Mouse (Mus musculus) forebrain, embryonic 12.5 days (tissue): Measurements from ENCODE around the gene Tceanc2. TPM values are rescaled to one million over a fixed set of nuclear protein-coding genes. Genes with fewer than 3 reads are reported as not detected.
A peak's percentile ranks its signal among the peaks of the same experiment; 100 is the strongest.

Source experiments
- ATAC-seq: fragments of 200-750 bp; cut with Nextera tagmentation; 2 replicates; pipeline ENCODE4 v1.8.0; 2017; ENCODE audit warnings: moderate TSS enrichment; ENCODE audit not compliant: low FRiP score
- H3K27ac ChIP-seq: fragments of 300-500 bp; sonication (generic); 2 replicates; pipeline ENCODE4 v1.5.1; 2016; ENCODE audit warnings: mild to moderate bottlenecking
- H3K27me3 ChIP-seq: fragments of 300-500 bp; sonication (generic); 2 replicates; pipeline ENCODE4 v1.6.1; 2016; ENCODE audit warnings: mild to moderate bottlenecking
- H3K36me3 ChIP-seq: fragments of 300-500 bp; sonication (generic); replicated peaks from 2 replicates; pipeline ENCODE4 v1.6.1; 2016; ENCODE audit warnings: mild to moderate bottlenecking
- H3K4me1 ChIP-seq: fragments of 300-500 bp; sonication (generic); 2 replicates; pipeline ENCODE4 v1.6.1; 2016
- H3K4me2 ChIP-seq: fragments of 300-500 bp; sonication (generic); 2 replicates; pipeline ENCODE4 v1.6.1; 2016; ENCODE audit warnings: mild to moderate bottlenecking, moderate library complexity
- H3K4me3 ChIP-seq: fragments of 300-500 bp; sonication (generic); replicated peaks from 2 replicates; pipeline ENCODE4 v1.5.1; 2016; ENCODE audit warnings: mild to moderate bottlenecking
- H3K9ac ChIP-seq: fragments of 300-500 bp; sonication (generic); 2 replicates; pipeline ENCODE4 v1.6.1; 2016; ENCODE audit warnings: mild to moderate bottlenecking
- H3K9me3 ChIP-seq: fragments of 300-500 bp; sonication (generic); 2 replicates; pipeline ENCODE4 v1.6.1; 2016
- WGBS: fragments of 180-500 bp; shearing (Covaris S2); methylation state at CpG from one replicate; pipeline ENCODE4 v1.1.7; 2016; 5-methylcytosine and 5-hydroxymethylcytosine counted together
- polyA plus RNA-seq: library from polyadenylated mRNA; unstranded; fragments of >200 nt; fragmentation: Nextera tagmentation; extraction: Ambion mirVana; gene quantifications from 2 replicates; pipeline ENCODE4 v1.2.1, GENCODE M21; 2016

The Tceanc2 gene
- polyA plus RNA-seq: 22.1 and 26.5 TPM in 2 replicates

GRCm38 (mm10) chr4:107178830-107179490 lies at the start of gene Tceanc2:
TSS of gene Tceanc2 (minus strand) at chr4:107179116.
- H3K4me2 ChIP-seq: peak within 1 kb of the TSS; percentile 73
- peak; percentile 30 for ATAC-seq
- peaks cover 17% of the 10 kb centered on the region for H3K36me3 ChIP-seq
- no peaks in the 10 kb centered on the region for H3K27me3 ChIP-seq
- peaks cover 37% of the 10 kb centered on the region for H3K4me1 ChIP-seq
- H3K27ac ChIP-seq: peak within 1 kb of the TSS; percentile 97
- peak within 1 kb of the TSS; percentile 84 for H3K9ac ChIP-seq
- no peaks in the 10 kb centered on the region for H3K9me3 ChIP-seq
- WGBS: under 1% methylated on average over 47 of the region's 47 CpGs
- peak within 1 kb of the TSS; percentile 94 for H3K4me3 ChIP-seq

DNA sequence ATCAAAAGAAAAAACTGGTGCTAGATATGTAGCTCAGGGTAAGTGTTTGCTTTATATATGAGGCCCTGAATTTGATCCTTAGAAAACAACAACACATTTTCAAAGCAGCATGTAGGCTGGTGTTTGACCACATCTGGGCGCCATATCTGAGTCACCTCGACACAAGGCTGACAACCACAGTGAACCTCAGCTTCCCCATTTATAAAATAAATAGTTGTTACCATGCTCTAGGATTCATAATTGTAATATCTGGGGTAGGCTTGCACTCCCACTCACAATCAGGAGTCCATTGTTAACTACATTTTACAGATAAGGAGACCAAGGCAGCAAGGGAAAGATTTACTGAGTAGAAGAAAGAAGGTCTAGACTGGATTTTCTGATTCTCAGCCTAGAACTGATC lies 47.4 kb upstream of the Tceanc2 start:
- H3K4me2 ChIP-seq: no peak overlapping the region
- no peak for ATAC-seq
- no peak overlapping the region for H3K27ac ChIP-seq
- no peaks in the 10 kb centered on the region for H3K4me1 ChIP-seq
- H3K27me3 ChIP-seq: no peaks in the 10 kb centered on the region
- H3K36me3 ChIP-seq: no peaks in the 10 kb centered on the region; the same call in 1 of the 2 replicates
- no peak overlapping the region for H3K4me3 ChIP-seq
- 90% methylated on average over 2 of the region's 2 CpGs for WGBS
- no peaks in the 10 kb centered on the region for H3K9me3 ChIP-seq
- no peak overlapping the region for H3K9ac ChIP-seq

GRCm38 (mm10) chr4:107223225-107224204 lies 44.6 kb upstream of the Tceanc2 start:
- WGBS: 85% methylated on average over 11 of the region's 11 CpGs
- H3K4me1 ChIP-seq: no peaks in the 10 kb centered on the region
- H3K4me2 ChIP-seq: no peak overlapping the region
- H3K36me3 ChIP-seq: no peaks in the 10 kb centered on the region
- ATAC-seq: no peak
- no peak overlapping the region for H3K4me3 ChIP-seq
- H3K27me3 ChIP-seq: no peaks in the 10 kb centered on the region
- no peak overlapping the region for H3K27ac ChIP-seq
- H3K9ac ChIP-seq: no peak overlapping the region
- H3K9me3 ChIP-seq: no peaks in the 10 kb centered on the region

GRCm38 (mm10) chr4:107221524-107221923 lies 42.6 kb upstream of the Tceanc2 start:
- no peak for ATAC-seq
- Histone ChIP-seq H3K27me3 (no peaks in the 10 kb centered on the region), H3K9ac (no peak overlapping the region), H3K36me3 (no peaks in the 10 kb centered on the region), H3K27ac (no peak overlapping the region), H3K9me3 (no peaks in the 10 kb centered on the region), H3K4me1 (no peaks in the 10 kb centered on the region), H3K4me2 (no peak overlapping the region), H3K4me3 (no peak overlapping the region)
- 91% methylated on average over 5 of the region's 5 CpGs for WGBS

DNA sequence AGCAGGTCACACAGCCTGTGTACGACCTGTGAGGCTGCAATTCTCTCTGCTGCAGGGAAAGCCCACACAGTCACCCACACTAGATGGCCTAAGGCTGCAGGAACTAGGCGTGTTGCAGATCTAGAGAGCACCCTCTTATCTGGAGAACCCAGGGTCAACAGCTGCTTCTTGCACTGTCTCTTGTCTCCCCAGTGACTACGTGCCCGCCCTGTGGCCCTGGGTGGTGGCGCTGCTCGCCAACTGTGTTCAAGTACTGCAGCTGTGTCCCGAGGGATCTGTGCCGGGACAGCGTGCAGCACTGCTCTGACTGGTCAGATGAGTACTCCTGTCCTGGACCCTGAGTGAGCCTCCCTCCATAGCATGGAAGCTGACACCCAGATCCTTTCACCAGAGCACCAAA lies 38.7 kb upstream of the Tceanc2 start:
- Histone ChIP-seq H3K27me3 (no peaks in the 10 kb centered on the region), H3K36me3 (no peaks in the 10 kb centered on the region), H3K4me1 (no peaks in the 10 kb centered on the region), H3K4me3 (no peak overlapping the region), H3K9ac (no peak overlapping the region), H3K9me3 (no peaks in the 10 kb centered on the region), H3K27ac (no peak overlapping the region), H3K4me2 (no peak overlapping the region)
- 88% methylated on average over 9 of the region's 9 CpGs for WGBS
- ATAC-seq: no peak

DNA sequence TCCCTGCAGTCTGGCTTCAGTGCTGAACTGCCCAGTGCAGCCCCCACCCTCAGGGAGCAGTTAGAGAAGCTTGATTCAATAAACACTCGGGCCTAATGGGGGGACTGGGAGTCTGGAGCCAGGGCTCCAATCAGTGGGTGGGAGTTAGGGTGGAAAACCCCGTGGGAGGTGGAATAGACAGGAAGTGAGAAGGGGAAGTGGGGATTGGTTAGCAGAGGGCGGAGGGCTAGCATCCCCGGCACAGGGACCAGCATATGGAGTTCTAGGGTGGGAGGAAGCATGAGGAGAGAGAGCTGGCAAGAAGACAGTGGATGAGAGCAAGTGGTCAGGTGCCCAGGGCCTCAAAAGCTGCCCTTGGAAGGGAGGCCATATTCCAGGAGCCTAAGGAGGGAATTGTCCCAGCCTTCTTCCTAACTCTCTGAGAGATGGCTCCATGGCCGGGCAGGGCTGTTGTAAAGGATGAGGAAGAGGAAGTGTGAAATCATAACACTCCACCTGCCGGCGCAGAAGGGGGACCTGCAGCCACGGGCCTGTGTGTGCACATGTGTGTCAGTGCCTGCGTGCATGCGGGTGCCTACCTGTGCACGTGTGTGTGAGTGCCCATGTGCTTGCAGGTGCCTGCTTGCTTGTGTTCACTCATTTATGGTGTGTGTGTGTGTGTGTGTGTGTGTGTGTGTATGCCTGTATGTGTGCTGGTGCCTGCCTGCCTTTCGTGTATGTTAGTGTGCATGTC lies 34.5 kb upstream of the Tceanc2 start:
- no peak overlapping the region for H3K4me2 ChIP-seq
- 0 out of 2 replicates have a peak, but pooled peaks cover 3% of the 10 kb centered on the region for H3K36me3 ChIP-seq
- WGBS: 84% methylated on average over 12 of the region's 12 CpGs
- no peak overlapping the region for H3K4me3 ChIP-seq
- no peak for ATAC-seq
- no peaks in the 10 kb centered on the region for H3K27me3 ChIP-seq
- H3K9ac ChIP-seq: no peak overlapping the region
- no peaks in the 10 kb centered on the region for H3K9me3 ChIP-seq
- no peak overlapping the region for H3K27ac ChIP-seq
- H3K4me1 ChIP-seq: no peaks in the 10 kb centered on the region

GRCm38 (mm10) chr4:107211936-107212335 lies 33.0 kb upstream of the Tceanc2 start:
- no peak overlapping the region for H3K4me2 ChIP-seq
- peaks cover 6% of the 10 kb centered on the region; the same call in 1 of the 2 replicates for H3K36me3 ChIP-seq
- no peak overlapping the region for H3K27ac ChIP-seq
- WGBS: 80% methylated on average over 5 of the region's 5 CpGs
- no peak overlapping the region for H3K4me3 ChIP-seq
- no peaks in the 10 kb centered on the region for H3K9me3 ChIP-seq
- no peaks in the 10 kb centered on the region for H3K4me1 ChIP-seq
- H3K27me3 ChIP-seq: no peaks in the 10 kb centered on the region
- no peak for ATAC-seq
- H3K9ac ChIP-seq: no peak overlapping the region

- no peak for ATAC-seq
Measured at GRCm38 (mm10) chr4:107211465-107211864, 32.5 kb upstream of the Tceanc2 start.

GRCm38 (mm10) chr4:107210483-107211097 lies 31.7 kb upstream of the Tceanc2 start:
- 92% methylated on average over 5 of the region's 5 CpGs for WGBS
- no peak for ATAC-seq
- Histone ChIP-seq H3K9me3 (no peaks in the 10 kb centered on the region), H3K4me3 (no peak overlapping the region), H3K4me1 (no peaks in the 10 kb centered on the region), H3K27me3 (no peaks in the 10 kb centered on the region), H3K27ac (no peak overlapping the region), H3K36me3 (peaks cover 18% of the 10 kb centered on the region), H3K4me2 (no peak overlapping the region), H3K9ac (no peak overlapping the region)

More at GRCm38 (mm10) chr4:107211465-107211864, 32.5 kb upstream of the Tceanc2 start:
- H3K4me3 ChIP-seq: no peak overlapping the region
- 82% methylated on average over 4 of the region's 4 CpGs for whole genome bisulfite sequencing
- no peak overlapping the region for H3K9ac ChIP-seq
- H3K9me3 ChIP-seq: no peaks in the 10 kb centered on the region
- no peaks in the 10 kb centered on the region for H3K27me3 ChIP-seq
- no peaks in the 10 kb centered on the region for H3K4me1 ChIP-seq
- H3K27ac ChIP-seq: no peak overlapping the region
- H3K4me2 ChIP-seq: no peak overlapping the region
- H3K36me3 ChIP-seq: peaks cover 11% of the 10 kb centered on the region

DNA sequence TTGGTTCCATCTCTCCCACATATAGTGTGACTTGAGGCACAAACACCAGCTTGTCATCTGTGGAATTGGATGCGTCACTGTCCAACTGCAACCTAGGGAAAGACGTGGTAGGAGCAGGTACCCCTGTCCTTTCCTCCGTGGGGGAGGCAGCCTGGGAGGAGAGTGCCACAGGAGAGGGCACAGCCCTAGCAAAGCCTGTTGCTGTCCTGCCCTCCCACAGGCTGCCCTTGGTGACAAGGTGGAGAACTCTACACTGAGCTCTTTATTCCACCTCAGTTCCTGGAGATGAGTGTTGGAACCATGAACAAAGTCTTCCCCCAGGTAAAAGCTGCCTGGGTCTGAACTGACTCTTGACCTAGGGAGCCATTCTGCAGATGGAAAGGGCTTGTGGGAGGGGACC lies 30.0 kb upstream of the Tceanc2 start, which contains the start of gene Ldlrad1:
Gene Ldlrad1, plus strand, starts transcription at position 301 of the 400 bp plus-strand sequence.
- H3K9ac ChIP-seq: no peak within 1 kb of the TSS
- no peaks in the 10 kb centered on the region for H3K27me3 ChIP-seq
- H3K4me2 ChIP-seq: no peak within 1 kb of the TSS
- H3K4me3 ChIP-seq: no peak within 1 kb of the TSS
- 91% methylated on average over 3 of the region's 3 CpGs for WGBS
- no peaks in the 10 kb centered on the region for H3K9me3 ChIP-seq
- no peak for ATAC-seq
- peaks cover 33% of the 10 kb centered on the region for H3K36me3 ChIP-seq
- H3K4me1 ChIP-seq: no peaks in the 10 kb centered on the region
- no peak within 1 kb of the TSS for H3K27ac ChIP-seq

GRCm38 (mm10) chr4:107207016-107207415 lies 28.1 kb upstream of the Tceanc2 start:
- H3K4me3 ChIP-seq: no peak overlapping the region
- WGBS: 95% methylated on average over 2 of the region's 2 CpGs
- H3K9ac ChIP-seq: no peak overlapping the region
- no peaks in the 10 kb centered on the region for H3K27me3 ChIP-seq
- H3K36me3 ChIP-seq: peaks cover 52% of the 10 kb centered on the region
- no peak for ATAC-seq
- no peaks in the 10 kb centered on the region for H3K4me1 ChIP-seq
- no peaks in the 10 kb centered on the region for H3K9me3 ChIP-seq
- no peak overlapping the region for H3K27ac ChIP-seq
- no peak overlapping the region for H3K4me2 ChIP-seq
